Mouse (Mus musculus): ENCODE measurements around the gene Rom1. TPM values are rescaled to one million over a fixed set of nuclear protein-coding genes. Genes with fewer than 3 reads are reported as not detected.

The Rom1 gene
- total RNA-seq (2023) = 3.0 TPM

GRCm38 (mm10) chr19:8929224-8930088, at the start of gene Rom1, which contains the start of gene Eml3:
Rom1 (minus strand) TSS chr19:8929356.
Eml3 (plus strand) TSS chr19:8929552.

GRCm38 (mm10) chr19:8966590-8967372, 37.6 kb upstream of the Rom1 start, which contains the start of gene Eef1g:
Eef1g (plus strand) TSS chr19:8967041.

GRCm38 (mm10) chr19:8953135-8954039, 24.2 kb upstream of the Rom1 start, which contains the start of gene Tut1:
Tut1 (plus strand) TSS chr19:8953847.

GRCm38 (mm10) chr19:8941515-8942217, 12.5 kb upstream of the Rom1 start, which contains the start of gene Mta2:
Mta2 (plus strand) TSS chr19:8941875.

GRCm38 (mm10) chr19:8920073-8920736, 9.0 kb downstream of the Rom1 start, which contains the start of gene B3gat3:
B3gat3 (plus strand) TSS chr19:8920374.

GRCm38 (mm10) chr19:8897865-8898495, 31.2 kb downstream of the Rom1 start, which contains the start of gene Ganab:
Ganab (plus strand) TSS chr19:8898071.

GRCm38 (mm10) chr19:8892829-8893766, 36.1 kb downstream of the Rom1 start, which contains the start of gene Ints5:
Ints5 (plus strand) TSS chr19:8893005.

GRCm38 (mm10) chr19:8888511-8889385, 40.4 kb downstream of the Rom1 start, which contains the start of the genes 1810009A15Rik and Gm49416:
1810009A15Rik (plus strand) TSS chr19:8888853.
Gm49416 (plus strand) TSS chr19:8888926.

GRCm38 (mm10) chr19:8883616-8884015, 45.5 kb downstream of the Rom1 start, which contains the start of the genes Lbhd1 and Gm49403:
Lbhd1 (plus strand) TSS chr19:8883732.
Gm49403 (plus strand) TSS chr19:8883930.

GRCm38 (mm10) chr19:8880311-8881033, 48.7 kb downstream of the Rom1 start, which contains the start of gene Uqcc3:
Uqcc3 (minus strand) TSS chr19:8880923.

Other genes with a start within 250 kb of the Rom1 start
- gene Slc3a2, start 206.0 kb downstream of the Rom1 start, total RNA-seq (2023) = 200 TPM
- 89.2 TPM for gene Wdr74, start 193.5 kb downstream of the Rom1 start, total RNA-seq (2023)
- gene 1700092M07Rik, start 188.6 kb downstream of the Rom1 start, total RNA-seq (2023) = 2.3 TPM
- gene Stx5a, start 187.9 kb downstream of the Rom1 start, total RNA-seq (2023) = 265 TPM
- gene Nxf1, start 172.3 kb downstream of the Rom1 start, total RNA-seq (2023) = 559 TPM
- gene Tmem223, start 158.4 kb downstream of the Rom1 start, total RNA-seq (2023) = 30.8 TPM
- 61.1 TPM for gene Tmem179b, start 154.9 kb downstream of the Rom1 start, total RNA-seq (2023)
- gene Taf6l, start 142.9 kb downstream of the Rom1 start, total RNA-seq (2023) = 9.8 TPM
- gene Polr2g, start 130.8 kb downstream of the Rom1 start, total RNA-seq (2023) = 50.4 TPM
- 0.26 TPM for gene Zbtb3, start 126.8 kb downstream of the Rom1 start, total RNA-seq (2023)
- gene Ttc9c, start 110.0 kb downstream of the Rom1 start, total RNA-seq (2023) = 21.2 TPM
- gene Hnrnpul2, start 109.3 kb downstream of the Rom1 start, total RNA-seq (2023) = 101 TPM
- gene AC129217.1, start 99.6 kb downstream of the Rom1 start, total RNA-seq (2023) = 16.0 TPM
- 37.6 TPM for gene Bscl2, start 91.9 kb downstream of the Rom1 start, total RNA-seq (2023)
- gene Gng3, start 90.2 kb downstream of the Rom1 start, total RNA-seq (2023) = not detected
- gene Lrrn4cl, start 78.6 kb downstream of the Rom1 start, total RNA-seq (2023) = 0.91 TPM
- gene Ubxn1, start 57.9 kb downstream of the Rom1 start, total RNA-seq (2023) = 116 TPM
- gene Uqcc3, start 48.4 kb downstream of the Rom1 start, total RNA-seq (2023) = 36.2 TPM
- 9.4 TPM for gene Lbhd1, start 45.6 kb downstream of the Rom1 start, total RNA-seq (2023)
- not detected for gene Gm49403, start 45.4 kb downstream of the Rom1 start, total RNA-seq (2023)
- gene 1810009A15Rik, start 40.5 kb downstream of the Rom1 start, total RNA-seq (2023) = 25.8 TPM
- gene Gm49416, start 40.4 kb downstream of the Rom1 start, total RNA-seq (2023) = 3.8 TPM
- gene Ints5, start 36.4 kb downstream of the Rom1 start, total RNA-seq (2023) = 18.6 TPM
- 134 TPM for gene Ganab, start 31.3 kb downstream of the Rom1 start, total RNA-seq (2023)
- 41.9 TPM for gene B3gat3, start 9.0 kb downstream of the Rom1 start, total RNA-seq (2023)
- gene Eml3, start 196 bp upstream of the Rom1 start, total RNA-seq (2023) = 70.7 TPM
- 172 TPM for gene Mta2, start 12.5 kb upstream of the Rom1 start, total RNA-seq (2023)
- gene Tut1, start 24.5 kb upstream of the Rom1 start, total RNA-seq (2023) = 39.7 TPM
- gene Eef1g, start 37.7 kb upstream of the Rom1 start, total RNA-seq (2023) = 533 TPM
- 74.3 TPM for gene Ahnak, start 59.9 kb upstream of the Rom1 start, total RNA-seq (2023)
- gene Scgb1a1, start 158.6 kb upstream of the Rom1 start, total RNA-seq (2023) = not detected
- gene Asrgl1, start 206.3 kb upstream of the Rom1 start, total RNA-seq (2023) = 14.4 TPM